Mouse (Mus musculus) heart, embryonic 11.5 days (tissue): ENCODE measurements around the gene Arid5b. TPM values are rescaled to one million over a fixed set of nuclear protein-coding genes. Genes with fewer than 3 reads are reported as not detected.

Experiments used
- ATAC-seq: fragments of 200-750 bp; cut with Nextera tagmentation; replicated peaks from 2 replicates; pipeline ENCODE4 v1.8.0; 2017; ENCODE audit warnings: moderate library complexity; ENCODE audit not compliant: insufficient number of reproducible peaks, low FRiP score, low TSS enrichment
- H3K27ac ChIP-seq: fragments of 300-500 bp; sonication (generic); 2 replicates; pipeline ENCODE4 v1.5.1; 2014; ENCODE audit warnings: mild to moderate bottlenecking, low read depth, low read length
- H3K27me3 ChIP-seq: fragments of 300-500 bp; sonication (generic); 2 replicates; pipeline ENCODE4 v1.6.1; 2014; ENCODE audit warnings: mild to moderate bottlenecking, low read length, mixed read lengths; ENCODE audit not compliant: control insufficient read depth, insufficient read depth
- H3K36me3 ChIP-seq: fragments of 300-500 bp; sonication (generic); 2 replicates; pipeline ENCODE4 v1.6.1; 2014; ENCODE audit warnings: mild to moderate bottlenecking, low read length, moderate library complexity, mixed read lengths; ENCODE audit not compliant: control insufficient read depth, insufficient read depth
- H3K4me1 ChIP-seq: fragments of 300-500 bp; sonication (generic); 2 replicates; pipeline ENCODE4 v1.6.1; 2014; ENCODE audit warnings: low read length; ENCODE audit not compliant: control insufficient read depth, insufficient read depth
- H3K4me2 ChIP-seq: fragments of 300-500 bp; sonication (generic); 2 replicates; pipeline ENCODE4 v1.6.1; 2014; ENCODE audit warnings: mild to moderate bottlenecking, moderate library complexity
- H3K4me3 ChIP-seq: fragments of 300-500 bp; sonication (generic); 2 replicates; pipeline ENCODE4 v1.5.1; 2014; ENCODE audit warnings: low read depth, low read length
- H3K9ac ChIP-seq: fragments of 300-500 bp; sonication (generic); 2 replicates; pipeline ENCODE4 v1.6.1; 2014; ENCODE audit warnings: mild to moderate bottlenecking, low read depth, low read length, moderate library complexity
- H3K9me3 ChIP-seq: fragments of 300-500 bp; sonication (generic); replicated peaks from 2 replicates; pipeline ENCODE4 v1.6.1; 2016; ENCODE audit warnings: low read length; ENCODE audit not compliant: control insufficient read depth
- WGBS: fragments of 180-500 bp; shearing (Covaris S2); extraction: QIAGEN DNeasy Blood & Tissue Kit; methylation state at CpG from one replicate; pipeline ENCODE4 v1.1.7; 2014; ENCODE audit not compliant: insufficient replicate concordance; 5-methylcytosine and 5-hydroxymethylcytosine counted together
- polyA plus RNA-seq: library from polyadenylated mRNA; unstranded; fragments of >200 nt; fragmentation: Nextera tagmentation; extraction: Ambion mirVana; gene quantifications from 2 replicates; pipeline ENCODE4 v1.2.1, GENCODE M21; 2014

The Arid5b gene
- 20.6 and 21.1 TPM in 2 replicates for polyA plus RNA-seq

DNA sequence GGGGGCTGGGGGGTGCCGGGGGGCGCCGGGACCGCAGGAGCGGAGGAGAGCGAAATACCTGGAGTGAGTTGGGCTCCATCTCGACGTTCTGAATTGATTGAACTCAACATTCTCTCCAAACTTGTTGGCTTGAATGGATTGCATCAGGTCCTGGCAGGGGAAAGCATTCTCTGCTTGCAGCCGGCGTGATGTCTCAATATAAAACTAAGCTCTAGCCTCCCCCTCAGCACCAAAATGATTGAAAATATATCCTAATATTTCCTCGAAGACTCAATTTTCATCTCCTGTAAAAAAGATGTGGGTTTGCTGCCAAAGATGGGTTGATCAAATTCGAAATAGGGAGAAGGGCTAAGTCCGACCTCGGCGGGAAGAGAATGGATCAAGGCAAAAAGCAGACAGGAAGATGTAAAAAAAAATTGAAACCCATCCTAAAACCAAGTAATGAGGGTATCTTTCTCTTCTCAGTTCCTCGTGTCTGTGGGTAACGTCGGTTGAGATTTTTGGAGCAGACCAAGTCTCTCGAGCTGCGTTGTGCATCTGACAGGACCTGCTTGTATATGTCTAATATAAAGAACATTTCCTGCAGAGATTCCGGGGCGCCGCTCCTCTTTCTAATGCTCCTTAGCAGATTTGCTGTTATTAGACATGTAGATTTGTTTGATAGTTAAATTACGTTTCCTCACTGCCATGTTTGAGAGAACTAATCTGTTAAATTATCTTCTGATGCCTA lies at the start of gene Arid5b:
TSS of gene Arid5b (minus strand) at position 109 of the 730 bp plus-strand sequence.
- H3K27ac ChIP-seq, result peak within 1 kb of the TSS; percentile 83
- no peaks in the 10 kb centered on the region for H3K27me3 ChIP-seq
- ATAC-seq, result no peak
- peak within 1 kb of the TSS; percentile 81 for H3K9ac ChIP-seq
- peaks cover 4% of the 10 kb centered on the region for H3K4me1 ChIP-seq
- no peaks in the 10 kb centered on the region for H3K36me3 ChIP-seq
- H3K4me3 ChIP-seq, result peak within 1 kb of the TSS; percentile 76
- H3K9me3 ChIP-seq, result no peaks in the 10 kb centered on the region
- peak within 1 kb of the TSS; percentile 84 for H3K4me2 ChIP-seq
- WGBS, result under 1% methylated on average over 24 of the region's 24 CpGs

DNA sequence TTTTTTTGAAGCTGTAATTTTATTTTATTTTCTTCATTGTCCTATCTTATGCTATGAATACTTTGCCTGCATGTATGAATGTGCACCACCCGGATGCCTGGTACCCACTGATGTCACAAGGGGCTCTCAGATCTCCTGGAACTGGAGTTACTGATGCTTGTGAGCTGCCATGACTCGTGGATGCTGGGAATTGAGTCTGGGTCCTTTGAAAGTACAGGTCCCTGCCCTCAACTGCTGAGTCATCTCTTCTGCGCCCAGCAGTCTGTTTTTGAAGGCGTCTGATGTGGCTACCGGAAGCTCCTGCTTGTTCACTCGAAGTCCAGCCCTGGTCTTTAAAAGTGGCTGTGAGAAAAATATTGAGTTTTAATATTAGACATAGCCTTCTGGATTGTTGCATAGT lies 46.8 kb upstream of the Arid5b start:
- ATAC-seq, result no peak
- H3K4me1 ChIP-seq, result no peaks in the 10 kb centered on the region
- no peak overlapping the region for H3K27ac ChIP-seq
- no peak overlapping the region for H3K4me3 ChIP-seq
- H3K9ac ChIP-seq, result no peak overlapping the region
- 73% methylated on average over 6 of the region's 6 CpGs for WGBS
- no peak overlapping the region for H3K4me2 ChIP-seq
- no peaks in the 10 kb centered on the region for H3K27me3 ChIP-seq
- no peaks in the 10 kb centered on the region for H3K9me3 ChIP-seq
- H3K36me3 ChIP-seq, result no peaks in the 10 kb centered on the region

DNA sequence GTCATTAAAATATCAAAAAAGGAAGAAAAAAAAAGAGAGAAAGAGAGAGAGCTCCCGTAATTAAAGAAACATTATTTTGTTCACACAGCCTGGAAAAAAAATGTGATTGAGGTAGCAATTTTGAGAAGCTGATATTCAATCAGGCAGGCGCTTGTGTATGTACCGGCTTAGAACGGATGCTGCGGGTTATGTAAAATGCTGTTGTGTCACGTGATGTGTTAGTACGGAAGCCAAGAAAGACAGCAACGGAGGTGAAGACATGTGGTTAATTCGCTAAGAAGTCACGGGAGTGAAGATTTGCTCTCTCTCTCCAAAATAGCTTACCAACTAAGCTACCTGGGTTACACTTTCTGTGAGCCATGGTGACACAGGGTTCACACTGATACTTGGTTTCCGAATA lies 45.5 kb upstream of the Arid5b start:
- no peaks in the 10 kb centered on the region for H3K27me3 ChIP-seq
- WGBS, result 81% methylated on average over 11 of the region's 11 CpGs
- ATAC-seq, result no peak

DNA sequence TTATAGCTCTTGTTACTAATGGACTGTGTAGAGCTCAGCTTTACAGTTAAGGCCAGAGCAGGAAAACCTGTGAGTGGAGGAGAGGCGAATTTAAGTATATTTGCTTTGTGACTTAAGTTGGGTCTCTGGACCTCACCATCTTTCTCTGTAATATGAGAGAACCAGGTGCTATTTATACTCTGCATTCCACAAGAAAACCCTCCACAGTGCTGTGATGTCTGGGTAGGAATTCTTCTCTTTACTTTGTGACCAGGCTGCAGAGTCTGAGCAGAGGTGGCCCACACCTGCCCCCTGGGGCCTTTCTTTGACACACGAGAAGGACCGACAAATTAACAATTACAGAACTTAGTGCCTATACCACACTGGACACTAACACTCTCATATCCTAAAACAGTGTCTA lies 44.6 kb upstream of the Arid5b start:
- 78% methylated on average over 3 of the region's 3 CpGs for WGBS
- Histone ChIP-seq H3K27ac (no peak overlapping the region), H3K27me3 (no peaks in the 10 kb centered on the region), H3K9me3 (no peaks in the 10 kb centered on the region), H3K36me3 (no peaks in the 10 kb centered on the region), H3K4me1 (peaks cover 10% of the 10 kb centered on the region), H3K4me3 (no peak overlapping the region), H3K9ac (no peak overlapping the region), H3K4me2 (no peak overlapping the region)
- ATAC-seq, result no peak

More for the DNA sequence above, 45.5 kb upstream of the Arid5b start:
- Histone ChIP-seq H3K4me1 (peaks cover 5% of the 10 kb centered on the region), H3K4me3 (no peak overlapping the region), H3K27ac (no peak overlapping the region), H3K36me3 (no peaks in the 10 kb centered on the region), H3K4me2 (no peak overlapping the region), H3K9ac (no peak overlapping the region), H3K9me3 (no peaks in the 10 kb centered on the region)

DNA sequence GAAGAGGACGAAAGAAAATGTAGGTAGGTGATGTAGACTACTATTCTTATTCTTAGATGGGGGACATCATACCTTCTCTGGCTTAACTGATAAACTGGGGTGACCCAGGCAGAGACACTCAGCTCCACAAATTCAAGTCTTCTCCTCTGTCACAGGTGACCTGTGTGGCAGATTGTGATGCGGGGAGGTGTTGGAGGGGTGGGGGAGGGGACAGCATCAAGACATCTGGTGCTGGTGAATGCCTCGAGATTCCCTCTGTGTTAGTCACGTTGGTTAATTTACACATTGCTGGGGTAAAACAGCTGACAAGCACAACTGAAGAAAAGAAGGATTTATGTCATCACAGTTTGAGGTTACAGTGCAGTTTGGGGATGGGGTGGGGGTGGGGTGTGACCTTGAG lies 42.4 kb upstream of the Arid5b start:
- H3K4me2 ChIP-seq, result no peak overlapping the region
- H3K4me3 ChIP-seq, result no peak overlapping the region
- 72% methylated on average over 4 of the region's 4 CpGs for WGBS
- H3K36me3 ChIP-seq, result no peaks in the 10 kb centered on the region
- peaks cover 10% of the 10 kb centered on the region for H3K4me1 ChIP-seq
- no peaks in the 10 kb centered on the region for H3K27me3 ChIP-seq
- no peak for ATAC-seq
- no peaks in the 10 kb centered on the region for H3K9me3 ChIP-seq
- no peak overlapping the region for H3K9ac ChIP-seq
- H3K27ac ChIP-seq, result no peak overlapping the region

DNA sequence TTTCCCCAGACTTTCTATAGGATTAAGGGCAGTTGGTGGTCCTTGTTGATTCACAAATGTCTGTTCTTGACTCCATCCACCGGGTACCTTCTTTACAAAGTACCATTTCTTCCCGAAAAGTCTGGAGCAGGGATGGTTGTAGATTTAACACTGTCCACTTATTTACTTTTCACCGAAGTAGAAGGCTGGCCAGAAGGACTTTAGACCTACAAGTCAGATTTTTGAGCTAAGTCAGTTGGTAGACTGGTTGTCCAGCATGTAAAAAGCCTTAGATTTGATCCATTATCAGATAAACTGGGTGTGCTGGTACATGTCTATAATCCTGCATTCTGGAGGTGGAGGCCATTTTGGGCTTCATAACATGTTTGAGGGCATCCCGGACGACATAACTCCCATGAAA lies 42.0 kb upstream of the Arid5b start:
- no peaks in the 10 kb centered on the region for H3K9me3 ChIP-seq
- H3K9ac ChIP-seq, result no peak overlapping the region
- no peaks in the 10 kb centered on the region for H3K36me3 ChIP-seq
- no peak overlapping the region for H3K4me3 ChIP-seq
- no peak for ATAC-seq
- 85% methylated on average over 5 of the region's 5 CpGs for WGBS
- no peak overlapping the region for H3K27ac ChIP-seq
- no peaks in the 10 kb centered on the region for H3K27me3 ChIP-seq
- H3K4me2 ChIP-seq, result no peak overlapping the region
- peaks cover 10% of the 10 kb centered on the region for H3K4me1 ChIP-seq

DNA sequence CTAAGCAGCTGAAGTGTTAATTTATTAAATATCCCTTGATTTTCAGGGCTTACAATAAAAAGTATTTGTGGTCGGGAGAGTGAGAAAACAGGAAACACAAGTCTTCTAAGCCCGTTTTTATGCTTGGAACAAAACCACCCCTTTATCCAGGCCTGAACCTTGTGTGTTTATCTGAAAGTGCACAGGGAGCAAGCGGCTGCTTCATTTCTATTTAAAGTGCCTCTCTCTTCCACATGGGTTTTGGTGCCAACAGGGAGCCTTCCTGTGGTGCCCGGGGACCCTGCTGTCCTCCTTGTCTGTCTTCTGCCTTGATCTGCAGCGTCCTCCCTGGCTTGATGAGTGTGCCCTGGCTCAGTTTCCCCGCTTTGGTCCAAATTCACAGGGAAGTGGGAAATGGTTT lies 40.9 kb upstream of the Arid5b start:
- no peaks in the 10 kb centered on the region for H3K9me3 ChIP-seq
- no peak overlapping the region for H3K4me3 ChIP-seq
- H3K4me1 ChIP-seq, result peaks cover 10% of the 10 kb centered on the region
- no peak overlapping the region for H3K9ac ChIP-seq
- WGBS, result 35% methylated on average over 6 of the region's 6 CpGs
- H3K27me3 ChIP-seq, result no peaks in the 10 kb centered on the region
- peak overlapping the region; percentile 83 for H3K27ac ChIP-seq
- no peak for ATAC-seq
- no peaks in the 10 kb centered on the region for H3K36me3 ChIP-seq
- no peak overlapping the region for H3K4me2 ChIP-seq

DNA sequence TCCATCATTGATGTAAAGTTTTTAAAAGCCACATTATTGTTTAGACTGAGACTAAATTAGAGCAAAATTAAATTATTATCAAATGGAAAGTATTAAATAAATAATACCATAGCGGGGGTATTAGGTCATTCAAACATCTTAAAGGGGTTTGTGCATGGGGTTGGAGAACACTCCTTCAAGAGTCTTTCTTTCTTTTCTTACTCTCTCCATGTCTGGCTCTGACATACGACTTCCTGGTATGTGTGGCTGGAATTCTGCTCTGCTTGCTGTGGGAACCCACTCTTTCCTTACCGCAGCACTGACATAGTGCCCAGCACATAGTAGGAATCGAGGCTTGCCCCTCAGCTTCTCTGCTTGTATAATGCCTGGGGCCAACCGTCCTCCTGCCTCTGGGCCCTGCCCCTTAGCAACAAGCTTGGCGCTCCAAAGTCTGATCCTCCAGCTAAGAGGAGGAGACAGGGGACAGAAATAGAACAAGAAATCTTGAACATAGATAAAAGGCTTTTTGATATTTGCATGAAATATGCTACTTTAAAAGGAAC lies 40.0 kb upstream of the Arid5b start:
- no peaks in the 10 kb centered on the region for H3K36me3 ChIP-seq
- peaks cover 10% of the 10 kb centered on the region for H3K4me1 ChIP-seq
- no peak overlapping the region for H3K4me3 ChIP-seq
- no peaks in the 10 kb centered on the region for H3K9me3 ChIP-seq
- no peak overlapping the region for H3K9ac ChIP-seq
- ATAC-seq, result no peak
- H3K4me2 ChIP-seq, result no peak overlapping the region
- H3K27ac ChIP-seq, result peak overlapping the region; percentile 62
- 43% methylated on average over 6 of the region's 6 CpGs for WGBS
- H3K27me3 ChIP-seq, result no peaks in the 10 kb centered on the region

DNA sequence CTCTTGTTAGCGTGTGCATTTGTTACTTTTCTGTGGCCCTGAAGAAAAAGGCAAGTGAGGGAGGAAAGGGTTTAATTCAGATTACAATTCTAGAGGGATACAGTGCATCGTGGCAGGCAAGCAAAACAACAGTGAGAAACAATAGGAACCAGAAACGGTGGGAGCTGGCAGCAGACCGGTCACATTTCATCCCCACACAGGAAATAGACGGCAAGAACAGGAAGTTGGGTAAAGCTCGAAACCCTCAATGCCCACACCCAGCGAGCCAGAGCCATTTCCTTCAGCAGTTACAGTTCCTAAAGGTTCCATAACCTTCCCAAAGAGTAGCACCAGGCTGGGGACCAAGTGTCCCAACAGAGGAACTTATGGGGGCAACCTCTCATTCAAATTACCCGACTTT lies 34.2 kb upstream of the Arid5b start:
- Histone ChIP-seq H3K9ac (no peak overlapping the region), H3K4me1 (no peaks in the 10 kb centered on the region), H3K9me3 (0 out of 2 replicates have a peak, but pooled peaks cover 3% of the 10 kb centered on the region), H3K4me3 (no peak overlapping the region), H3K36me3 (no peaks in the 10 kb centered on the region), H3K27me3 (no peaks in the 10 kb centered on the region), H3K4me2 (no peak overlapping the region), H3K27ac (no peak overlapping the region)
- ATAC-seq, result no peak
- 64% methylated on average over 8 of the region's 8 CpGs for WGBS
